Mouse (Mus musculus) lung, postnatal 36 days (tissue): ENCODE measurements at regions not wholly inside any gene's neighbourhood (a gene's known extent, or its start where the extent isn't known, plus 50 kb on each side); places are given as distances from the start of the nearest gene placed in this dataset.

Experiments
- DNase-seq: peaks from one replicate; pipeline ENCODE4 v3.0.0; 2022; ENCODE audit warnings: mixed read lengths

- no peak for DNase-seq
Measured at GRCm38 (mm10) chr7:83078695-83079094, 211.6 kb downstream of the Mex3b start.

- no peak for DNase-seq
Measured at GRCm38 (mm10) chr7:83079842-83080241, 212.7 kb downstream of the Mex3b start.

GRCm38 (mm10) chr7:83084496-83085082 is 217.5 kb downstream of the Mex3b start:
- no peak for DNase-seq

GRCm38 (mm10) chr7:83085547-83086158 is 218.5 kb downstream of the Mex3b start:
- DNase-seq: no peak

- no peak for DNase-seq
Measured at GRCm38 (mm10) chr7:83087408-83087807, 220.3 kb downstream of the Mex3b start.

GRCm38 (mm10) chr7:83088125-83088524 is 221.0 kb downstream of the Mex3b start:
- DNase-seq: no peak

GRCm38 (mm10) chr7:83089330-83089982 is 222.3 kb downstream of the Mex3b start:
- peak; percentile 33 for DNase-seq

GRCm38 (mm10) chr7:83093923-83094355 is 226.8 kb downstream of the Mex3b start:
- DNase-seq: no peak

- no peak for DNase-seq
Measured at GRCm38 (mm10) chr7:83094899-83095298, 227.8 kb downstream of the Mex3b start.

- no peak for DNase-seq
Measured at GRCm38 (mm10) chr7:83095593-83095992, 228.5 kb downstream of the Mex3b start.

- no peak for DNase-seq
Measured at GRCm38 (mm10) chr7:83104426-83104825, 237.3 kb downstream of the Mex3b start.

- DNase-seq: no peak
Measured at GRCm38 (mm10) chr7:83105672-83106071, 238.5 kb downstream of the Mex3b start.

GRCm38 (mm10) chr7:83111217-83111823 is 244.2 kb downstream of the Mex3b start:
- no peak for DNase-seq

- DNase-seq: no peak
Measured at GRCm38 (mm10) chr7:83116487-83116886, 249.4 kb downstream of the Mex3b start.

GRCm38 (mm10) chr7:83117065-83117464 is 249.9 kb downstream of the Mex3b start:
- DNase-seq: no peak

- peak; percentile 4 for DNase-seq
Measured at GRCm38 (mm10) chr7:83126196-83126595, 259.1 kb downstream of the Mex3b start.

GRCm38 (mm10) chr7:83140216-83140615 is 273.1 kb downstream of the Mex3b start:
- DNase-seq: no peak

GRCm38 (mm10) chr7:83140658-83141057 is 273.5 kb downstream of the Mex3b start:
- DNase-seq: no peak

- no peak for DNase-seq
Measured at GRCm38 (mm10) chr7:83144018-83144417, 276.9 kb downstream of the Mex3b start.

- DNase-seq: no peak
Measured at GRCm38 (mm10) chr7:83145551-83145950, 278.4 kb downstream of the Mex3b start.

GRCm38 (mm10) chr7:83161226-83161625 is 294.1 kb downstream of the Mex3b start:
- DNase-seq: no peak

GRCm38 (mm10) chr7:83162868-83163267 is 295.7 kb downstream of the Mex3b start:
- no peak for DNase-seq

- no peak for DNase-seq
Measured at GRCm38 (mm10) chr7:83179403-83179802, 312.3 kb downstream of the Mex3b start.

- DNase-seq: no peak
Measured at GRCm38 (mm10) chr7:83186341-83186740, 319.2 kb downstream of the Mex3b start.
